Mouse (Mus musculus): ENCODE measurements around the gene Gm11627.

The Gm11627 gene

GRCm38 (mm10) chr11:102579165-102580033 lies at the start of gene Gm11627:
TSS of gene Gm11627 (minus strand) at chr11:102579461.
- peak; percentile 43 for DNase-seq (ENCODE audit: low spot score)

DNA sequence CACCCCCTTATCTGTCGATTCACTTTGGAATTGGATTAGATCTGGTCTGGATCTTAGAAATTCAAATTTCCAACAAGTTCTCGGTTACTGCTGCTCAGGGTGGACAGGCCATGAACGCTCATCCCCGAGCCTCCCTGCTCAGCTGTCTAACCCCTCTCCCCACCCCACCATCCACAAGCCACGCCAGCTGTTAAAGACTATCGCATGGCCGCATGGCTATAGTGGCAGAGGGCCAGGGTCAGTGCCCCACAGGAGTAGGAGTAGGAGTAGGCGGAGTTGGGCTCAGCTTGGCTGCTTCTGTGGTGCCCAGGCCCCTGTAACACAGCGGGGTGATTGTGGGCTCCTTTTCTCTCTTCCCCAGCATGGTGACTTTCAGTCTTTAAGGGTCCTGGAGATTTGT lies 49.3 kb upstream of the Gm11627 start:
- no peak for DNase-seq (ENCODE audit: low spot score)

- DNase-seq (ENCODE audit: low spot score) = no peak
These were observed 48.1 kb upstream of the Gm11627 start for GRCm38 (mm10) chr11:102627171-102627931.

DNA sequence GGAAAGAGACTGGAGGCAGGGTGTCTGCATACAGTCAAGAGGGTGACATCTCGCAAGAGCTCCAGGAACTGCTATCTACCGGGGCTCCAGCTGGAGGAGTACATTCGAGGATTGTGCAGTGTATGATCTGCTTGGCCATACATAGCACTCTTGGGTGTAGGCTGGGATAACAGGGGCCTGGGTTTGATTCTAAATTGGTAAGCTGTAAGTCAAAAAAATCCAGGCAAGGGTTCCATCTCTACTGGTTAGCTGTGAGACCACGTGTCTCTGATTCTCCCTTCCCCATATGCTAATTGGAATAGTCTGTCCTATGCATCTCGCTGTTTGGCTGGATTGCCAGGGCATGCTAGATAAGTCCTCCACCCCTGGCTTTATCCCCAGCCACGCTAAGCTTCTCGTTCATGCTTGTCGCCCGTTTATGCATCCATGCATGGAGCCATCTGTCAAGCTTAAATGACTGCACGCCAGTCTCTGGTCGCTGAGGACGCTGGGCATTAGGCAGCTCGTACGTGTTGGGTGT lies 45.7 kb upstream of the Gm11627 start:
- no peak for DNase-seq (ENCODE audit: low spot score)

GRCm38 (mm10) chr11:102623876-102624789 lies 44.9 kb upstream of the Gm11627 start:
- DNase-seq (ENCODE audit: low spot score) = no peak

GRCm38 (mm10) chr11:102619449-102619848 lies 40.2 kb upstream of the Gm11627 start:
- DNase-seq (ENCODE audit: low spot score) = no peak

GRCm38 (mm10) chr11:102611317-102611705 lies 32.0 kb upstream of the Gm11627 start:
- no peak for DNase-seq (ENCODE audit: low spot score)

GRCm38 (mm10) chr11:102610675-102611316 lies 31.5 kb upstream of the Gm11627 start:
- no peak for DNase-seq (ENCODE audit: low spot score)

DNA sequence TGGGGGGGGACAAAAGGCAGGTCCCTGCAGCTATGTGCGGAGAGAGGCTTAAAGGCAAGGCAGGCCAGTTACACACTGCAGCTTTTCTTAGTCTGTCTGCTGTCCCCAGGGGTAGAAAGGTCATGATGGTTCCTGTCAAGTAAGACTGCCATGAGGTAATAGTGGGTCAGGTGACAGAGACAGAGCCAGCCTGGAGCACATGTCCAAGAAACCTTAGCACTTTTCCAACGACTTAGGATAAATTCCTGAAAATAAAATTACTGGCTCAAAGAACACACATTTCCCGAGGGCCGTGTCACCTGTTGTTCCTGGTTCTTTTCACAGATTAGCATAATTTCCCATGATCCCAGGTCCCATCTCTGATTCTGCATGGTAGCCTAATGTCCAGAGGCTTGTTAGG lies 31.0 kb upstream of the Gm11627 start:
- DNase-seq (ENCODE audit: low spot score) = no peak

DNA sequence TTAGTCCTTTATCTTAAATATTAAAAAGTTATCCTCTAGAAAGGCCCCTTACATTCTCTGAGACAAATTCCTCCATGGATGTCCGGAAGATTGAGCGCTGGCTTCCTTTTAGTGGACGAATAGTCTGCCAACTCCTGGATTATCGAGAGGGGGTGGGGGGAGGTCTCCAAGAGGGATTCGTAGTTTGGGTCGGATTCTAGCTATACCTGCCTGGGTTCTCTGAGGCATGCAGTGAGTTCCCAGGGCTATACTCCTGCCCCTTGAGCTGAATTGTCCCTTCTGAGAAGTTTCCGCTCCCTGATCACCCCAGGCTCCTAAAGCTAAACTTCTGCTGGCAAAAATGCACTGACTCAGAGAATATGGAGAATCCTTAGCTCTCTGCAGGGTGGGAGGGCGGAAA lies 30.2 kb upstream of the Gm11627 start:
- DNase-seq (ENCODE audit: low spot score) = no peak

DNA sequence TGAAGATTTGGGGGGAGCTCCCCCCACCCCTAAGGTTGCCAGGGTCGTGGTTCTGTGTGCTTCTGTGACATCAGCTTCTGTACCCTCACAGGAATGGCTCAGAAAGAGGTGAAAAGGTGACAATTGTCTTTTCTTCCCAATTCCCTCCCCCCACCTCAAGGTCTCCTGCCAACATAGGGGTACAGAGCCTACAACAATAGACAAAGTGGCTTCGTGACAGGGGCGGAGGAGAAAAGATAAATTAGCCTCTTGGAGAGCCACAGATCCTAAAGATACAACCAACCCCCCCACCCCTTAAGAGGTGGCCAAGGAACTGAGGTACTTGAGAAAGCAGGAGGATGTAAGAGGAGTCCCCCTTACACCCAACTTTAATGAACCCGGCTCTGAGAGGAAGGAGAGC lies 29.4 kb upstream of the Gm11627 start:
- no peak for DNase-seq (ENCODE audit: low spot score)

DNA sequence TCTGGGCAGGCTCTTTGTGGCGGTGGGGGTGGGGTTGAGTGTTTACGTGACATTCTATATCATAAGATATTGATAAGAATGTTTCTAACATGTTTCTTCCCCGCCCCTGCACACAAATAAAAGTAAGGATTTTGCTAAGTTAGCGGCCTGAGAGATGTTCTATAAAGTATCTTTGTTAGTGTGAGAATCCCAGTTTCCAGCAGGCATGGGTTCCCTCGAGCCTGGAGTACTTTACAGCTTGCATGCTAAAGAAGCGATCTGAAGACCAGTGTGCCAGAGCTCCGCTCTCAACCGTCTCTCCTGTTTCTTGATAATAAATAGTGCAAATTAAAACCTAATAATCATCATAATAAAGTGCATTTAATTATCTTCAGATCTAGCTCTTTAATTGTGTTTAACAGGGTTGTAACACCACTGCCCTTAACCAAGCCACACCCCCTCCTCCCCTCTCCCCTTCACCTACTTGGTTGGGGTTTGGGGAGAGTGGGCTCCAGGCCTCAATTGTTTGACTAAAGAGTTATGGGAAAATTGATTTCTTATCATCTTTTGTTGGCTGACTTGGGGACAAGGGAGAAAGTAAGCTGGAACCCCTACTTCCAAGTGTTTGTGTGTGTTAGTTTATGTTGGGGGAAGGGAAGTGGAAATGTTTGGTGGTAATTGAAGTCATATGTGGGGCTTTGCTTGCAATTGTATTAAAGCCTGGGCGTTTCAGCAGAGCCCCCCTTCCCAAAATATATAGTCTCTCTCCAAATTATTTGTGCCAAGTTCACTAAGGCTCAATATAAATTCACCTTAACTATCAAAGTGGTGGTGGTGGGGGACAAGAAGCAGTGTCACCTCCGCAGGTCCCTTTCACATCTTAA lies 28.7 kb upstream of the Gm11627 start:
- no peak for DNase-seq (ENCODE audit: low spot score)

- DNase-seq (ENCODE audit: low spot score) = peak; percentile 10
These were observed 27.9 kb upstream of the Gm11627 start for GRCm38 (mm10) chr11:102607201-102607600.

GRCm38 (mm10) chr11:102606751-102607171 lies 27.5 kb upstream of the Gm11627 start:
- no peak for DNase-seq (ENCODE audit: low spot score)

GRCm38 (mm10) chr11:102605553-102606416 lies 26.5 kb upstream of the Gm11627 start:
- peak; percentile 26 for DNase-seq (ENCODE audit: low spot score)

DNA sequence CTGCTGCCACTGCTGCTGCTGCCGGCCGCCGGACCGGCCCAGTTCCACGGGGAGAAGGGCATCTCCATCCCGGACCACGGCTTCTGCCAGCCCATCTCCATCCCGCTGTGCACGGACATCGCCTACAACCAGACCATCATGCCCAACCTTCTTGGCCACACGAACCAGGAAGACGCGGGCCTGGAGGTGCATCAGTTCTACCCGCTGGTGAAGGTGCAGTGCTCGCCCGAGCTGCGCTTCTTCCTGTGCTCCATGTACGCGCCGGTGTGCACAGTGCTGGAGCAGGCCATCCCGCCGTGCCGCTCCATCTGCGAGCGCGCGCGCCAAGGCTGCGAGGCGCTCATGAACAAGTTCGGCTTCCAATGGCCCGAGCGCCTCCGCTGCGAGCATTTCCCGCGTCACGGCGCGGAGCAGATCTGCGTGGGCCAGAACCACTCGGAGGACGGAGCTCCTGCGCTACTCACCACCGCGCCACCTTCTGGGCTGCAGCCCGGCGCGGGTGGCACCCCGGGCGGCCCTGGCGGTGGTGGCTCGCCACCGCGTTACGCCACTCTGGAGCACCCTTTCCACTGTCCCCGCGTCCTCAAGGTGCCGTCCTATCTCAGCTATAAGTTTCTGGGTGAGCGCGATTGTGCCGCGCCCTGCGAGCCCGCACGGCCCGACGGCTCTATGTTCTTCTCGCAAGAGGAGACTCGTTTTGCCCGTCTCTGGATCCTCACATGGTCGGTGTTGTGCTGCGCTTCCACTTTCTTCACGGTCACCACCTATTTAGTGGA lies 25.7 kb upstream of the Gm11627 start:
- DNase-seq (ENCODE audit: low spot score) = peak; percentile 58

- peak; percentile 83 for DNase-seq (ENCODE audit: low spot score)
These were observed 24.8 kb upstream of the Gm11627 start, which contains the start of gene Fzd2 for GRCm38 (mm10) chr11:102604010-102604584. TSS of gene Fzd2 (plus strand) at chr11:102604396.

DNA sequence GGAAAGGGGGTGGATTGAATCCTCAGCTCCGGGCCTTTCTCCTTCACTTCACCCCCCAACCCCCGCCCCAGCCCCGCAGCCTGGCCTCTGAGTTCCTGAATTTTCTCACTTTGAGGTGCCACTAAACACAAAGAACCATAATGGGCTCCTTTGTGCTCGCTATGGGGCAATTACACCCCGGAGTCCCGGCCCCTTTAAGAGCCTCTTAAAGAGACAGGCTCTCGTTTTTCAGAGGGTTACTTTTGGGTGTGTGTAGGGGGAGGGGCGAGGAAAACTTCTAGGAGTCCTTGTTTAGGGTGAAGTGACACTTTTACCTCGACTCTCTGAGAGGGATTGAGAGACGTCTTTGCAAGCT lies 24.2 kb upstream of the Gm11627 start:
- peak; percentile 54 for DNase-seq (ENCODE audit: low spot score)

All from ovary, postnatal 36 days (tissue).